Mouse (Mus musculus) kidney, postnatal 0 days (tissue): Measurements from ENCODE around the gene Krtcap2. TPM values are rescaled to one million over a fixed set of nuclear protein-coding genes. Genes with fewer than 3 reads are reported as not detected.

Experiments used
- ATAC-seq: fragments of 200-750 bp; cut with Nextera tagmentation; replicated peaks from 2 replicates; pipeline ENCODE4 v1.8.0; 2017; ENCODE audit warnings: low read depth, moderate number of reproducible peaks, moderate TSS enrichment, moderate library complexity; ENCODE audit not compliant: low FRiP score
- DNase-seq: peaks from one replicate; pipeline ENCODE4 v3.0.0-alpha.2; 2016; ENCODE audit warnings: low spot score
- H3K27ac ChIP-seq: fragments of 300-500 bp; sonication (generic); 2 replicates; pipeline ENCODE4 v1.5.1; 2014; ENCODE audit warnings: mild to moderate bottlenecking
- H3K27me3 ChIP-seq: fragments of 300-500 bp; sonication (generic); 2 replicates; pipeline ENCODE4 v1.6.1; 2014; ENCODE audit warnings: low read length, mixed read lengths; ENCODE audit not compliant: insufficient read depth
- H3K36me3 ChIP-seq: fragments of 300-500 bp; sonication (generic); 2 replicates; pipeline ENCODE4 v1.6.1; 2014; ENCODE audit warnings: low read length, mixed read lengths; ENCODE audit not compliant: insufficient read depth
- H3K4me1 ChIP-seq: fragments of 300-500 bp; sonication (generic); replicated peaks from 2 replicates; pipeline ENCODE4 v1.6.1; 2014; ENCODE audit warnings: antibody characterized with exemption, low read length, mixed read lengths; ENCODE audit not compliant: insufficient read depth
- H3K4me2 ChIP-seq: fragments of 300-500 bp; sonication (generic); 2 replicates; pipeline ENCODE4 v1.6.1; 2014; ENCODE audit warnings: mild to moderate bottlenecking, low read length, moderate library complexity, mixed read lengths
- H3K4me3 ChIP-seq: fragments of 300-500 bp; sonication (generic); replicated peaks from 2 replicates; pipeline ENCODE4 v1.5.1; 2014; ENCODE audit warnings: low read depth, low read length
- H3K9ac ChIP-seq: fragments of 300-500 bp; sonication (generic); 2 replicates; pipeline ENCODE4 v1.6.1; 2014; ENCODE audit warnings: low read depth, low read length
- H3K9me3 ChIP-seq: fragments of 300-500 bp; sonication (generic); replicated peaks from 2 replicates; pipeline ENCODE4 v1.6.1; 2016; ENCODE audit warnings: low read length, inconsistent platforms, mixed read lengths
- CTCF ChIP-seq: IDR thresholded peaks from 2 replicates; pipeline ENCODE4 v1.5.1; 2016; ENCODE audit warnings: antibody characterized with exemption, low read depth, mild to moderate bottlenecking, moderate library complexity
- WGBS: fragments of 180-500 bp; shearing (Covaris S2); extraction: QIAGEN DNeasy Blood & Tissue Kit; methylation state at CpG from one replicate; pipeline ENCODE4 v1.1.7; 2014; 5-methylcytosine and 5-hydroxymethylcytosine counted together
- polyA plus RNA-seq: library from polyadenylated mRNA; unstranded; fragments of >200 nt; fragmentation: Nextera tagmentation; extraction: Ambion mirVana; gene quantifications from 2 replicates; pipeline ENCODE4 v1.2.1, GENCODE M21; 2015

The Krtcap2 gene
- 328 and 371 TPM in 2 replicates for polyA plus RNA-seq

GRCm38 (mm10) chr3:89245688-89246171, at the start of gene Krtcap2:
Krtcap2 (plus strand) TSS chr3:89245966.
- H3K9me3 ChIP-seq = no peaks in the 10 kb centered on the region
- no peaks in the 10 kb centered on the region for H3K36me3 ChIP-seq
- peaks cover 18% of the 10 kb centered on the region for H3K4me1 ChIP-seq
- ATAC-seq (peak; percentile 11; the same call in 1 of the 2 replicates), DNase-seq (no peak)
- H3K27me3 ChIP-seq = no peaks in the 10 kb centered on the region
- H3K4me3 ChIP-seq = peak within 1 kb of the TSS; percentile 76
- WGBS = 3% methylated on average over 20 of the region's 20 CpGs
- peak within 1 kb of the TSS; percentile 80 for H3K4me2 ChIP-seq
- TF ChIP-seq CTCF = no peak
- H3K9ac ChIP-seq = peak within 1 kb of the TSS; percentile 72
- peak within 1 kb of the TSS; percentile 62 for H3K27ac ChIP-seq

GRCm38 (mm10) chr3:89195979-89196877, 49.5 kb upstream of the Krtcap2 start:
- Histone ChIP-seq H3K36me3 (no peaks in the 10 kb centered on the region), H3K9ac (peak overlapping the region; percentile 57), H3K4me3 (peak overlapping the region; percentile 35), H3K27me3 (no peaks in the 10 kb centered on the region), H3K4me1 (peaks cover 8% of the 10 kb centered on the region), H3K4me2 (peak overlapping the region; percentile 60), H3K9me3 (no peaks in the 10 kb centered on the region), H3K27ac (peak overlapping the region; percentile 91)
- peak; percentile 62; the same call in 1 of the 2 replicates for TF ChIP-seq CTCF
- 6% methylated on average over 33 of the region's 33 CpGs for WGBS
- peak; percentile 98 for DNase-seq
- ATAC-seq = peak; percentile 96

- ATAC-seq (no peak), DNase-seq (no peak)
- WGBS = 74% methylated on average over 3 of the region's 3 CpGs
- Histone ChIP-seq H3K4me2 (no peak overlapping the region), H3K9me3 (no peaks in the 10 kb centered on the region), H3K36me3 (no peaks in the 10 kb centered on the region), H3K4me1 (peaks cover 12% of the 10 kb centered on the region), H3K9ac (no peak overlapping the region), H3K4me3 (no peak overlapping the region), H3K27ac (no peak overlapping the region), H3K27me3 (no peaks in the 10 kb centered on the region)
- no peak for TF ChIP-seq CTCF
These were observed 45.9 kb upstream of the Krtcap2 start for GRCm38 (mm10) chr3:89199839-89200238.

- H3K9me3 ChIP-seq = no peaks in the 10 kb centered on the region
- H3K36me3 ChIP-seq = peaks cover 19% of the 10 kb centered on the region
- ATAC-seq (peak; percentile 87), DNase-seq (peak; percentile 95)
- peak within 1 kb of the TSS; percentile 70 for H3K4me2 ChIP-seq
- 26% methylated on average over 13 of the region's 13 CpGs for WGBS
- no peak for TF ChIP-seq CTCF
- H3K27ac ChIP-seq = no peak within 1 kb of the TSS
- H3K4me3 ChIP-seq = peak within 1 kb of the TSS; percentile 45
- peak within 1 kb of the TSS; percentile 52 for H3K9ac ChIP-seq
- 0 out of 2 replicates have a peak, but pooled peaks cover 4% of the 10 kb centered on the region for H3K4me1 ChIP-seq
- no peaks in the 10 kb centered on the region for H3K27me3 ChIP-seq
These were observed 43.3 kb upstream of the Krtcap2 start, which contains the start of gene Gba for GRCm38 (mm10) chr3:89202253-89203141. Gba (plus strand) TSS chr3:89202928.

- Histone ChIP-seq H3K9me3 (no peaks in the 10 kb centered on the region), H3K36me3 (peaks cover 25% of the 10 kb centered on the region), H3K4me3 (peak overlapping the region; percentile 45), H3K27me3 (no peaks in the 10 kb centered on the region), H3K27ac (no peak overlapping the region), H3K4me1 (0 out of 2 replicates have a peak, but pooled peaks cover 4% of the 10 kb centered on the region), H3K4me2 (peak overlapping the region; percentile 70), H3K9ac (peak overlapping the region; percentile 52)
- no peak for DNase-seq
- no peak; the same call in 1 of the 2 replicates for ATAC-seq
- no peak for TF ChIP-seq CTCF
- WGBS = 42% methylated on average over 5 of the region's 5 CpGs
These were observed 42.6 kb upstream of the Krtcap2 start for GRCm38 (mm10) chr3:89203142-89203514.

GRCm38 (mm10) chr3:89206079-89206478, 39.7 kb upstream of the Krtcap2 start:
- no peak overlapping the region for H3K4me3 ChIP-seq
- peaks cover 44% of the 10 kb centered on the region for H3K36me3 ChIP-seq
- H3K9ac ChIP-seq = no peak overlapping the region
- no peaks in the 10 kb centered on the region for H3K9me3 ChIP-seq
- H3K27me3 ChIP-seq = no peaks in the 10 kb centered on the region
- ATAC-seq (no peak), DNase-seq (no peak)
- no peak for TF ChIP-seq CTCF
- 89% methylated on average over 7 of the region's 7 CpGs for WGBS
- H3K4me2 ChIP-seq = no peak overlapping the region
- 0 out of 2 replicates have a peak, but pooled peaks cover 4% of the 10 kb centered on the region for H3K4me1 ChIP-seq
- H3K27ac ChIP-seq = no peak overlapping the region
